Mouse (Mus musculus) forebrain, embryonic 11.5 days (tissue): ENCODE measurements around the gene Pcyt1a. TPM values are rescaled to one million over a fixed set of nuclear protein-coding genes. Genes with fewer than 3 reads are reported as not detected.
"Not testable (repeated sequence)": the region's sequence is repeated elsewhere in the genome, so short reads cannot be mapped to it uniquely, and the experiment has no call there.

Experiments
- ATAC-seq: fragments of 200-750 bp; cut with Nextera tagmentation; replicated peaks from 2 replicates; pipeline ENCODE4 v1.8.0; 2017; ENCODE audit warnings: moderate TSS enrichment; ENCODE audit not compliant: low FRiP score
- DNase-seq: peaks from one replicate; pipeline ENCODE4 v3.0.0-alpha.2; 2017; ENCODE audit warnings: low spot score
- H3K27ac ChIP-seq: fragments of 300-500 bp; sonication (generic); 2 replicates; pipeline ENCODE4 v1.5.1; 2014; ENCODE audit warnings: low read depth, low read length
- H3K27me3 ChIP-seq: fragments of 300-500 bp; sonication (generic); 2 replicates; pipeline ENCODE4 v1.6.1; 2014; ENCODE audit warnings: mild to moderate bottlenecking, low read length, mixed read lengths; ENCODE audit not compliant: control insufficient read depth, insufficient read depth
- H3K36me3 ChIP-seq: fragments of 300-500 bp; sonication (generic); 2 replicates; pipeline ENCODE4 v1.6.1; 2014; ENCODE audit warnings: mild to moderate bottlenecking, low read length, moderate library complexity, mixed read lengths; ENCODE audit not compliant: control insufficient read depth, insufficient read depth
- H3K4me1 ChIP-seq: fragments of 300-500 bp; sonication (generic); replicated peaks from 2 replicates; pipeline ENCODE4 v1.6.1; 2014; ENCODE audit warnings: low read length, mixed read lengths; ENCODE audit not compliant: control insufficient read depth, insufficient read depth
- H3K4me2 ChIP-seq: fragments of 300-500 bp; sonication (generic); 2 replicates; pipeline ENCODE4 v1.6.1; 2014; ENCODE audit warnings: low read depth, mild to moderate bottlenecking, low read length, moderate library complexity, mixed read lengths; ENCODE audit not compliant: severe bottlenecking
- H3K4me3 ChIP-seq: fragments of 300-500 bp; sonication (generic); 2 replicates; pipeline ENCODE4 v1.5.1; 2014; ENCODE audit warnings: low read depth, low read length
- H3K9ac ChIP-seq: fragments of 300-500 bp; sonication (generic); 2 replicates; pipeline ENCODE4 v1.6.1; 2014; ENCODE audit warnings: low read length
- H3K9me3 ChIP-seq: fragments of 300-500 bp; sonication (generic); 2 replicates; pipeline ENCODE4 v1.6.1; 2016; ENCODE audit warnings: low read length, mixed read lengths; ENCODE audit not compliant: control insufficient read depth
- WGBS: fragments of 180-500 bp; shearing (Covaris S2); extraction: QIAGEN DNeasy Blood & Tissue Kit; methylation state at CpG from one replicate; pipeline ENCODE4 v1.1.7; 2014; 5-methylcytosine and 5-hydroxymethylcytosine counted together
- polyA plus RNA-seq: library from polyadenylated mRNA; unstranded; fragments of >200 nt; fragmentation: Nextera tagmentation; extraction: Ambion mirVana; gene quantifications from 2 replicates; pipeline ENCODE4 v1.2.1, GENCODE M21; 2014

The Pcyt1a gene
- polyA plus RNA-seq, 1 experiment from 2014 or later, result 41.9 TPM

- no peak overlapping the region for H3K4me3 ChIP-seq
- ATAC-seq (no peak), DNase-seq (no peak)
- H3K27me3 ChIP-seq, result no peaks in the 10 kb centered on the region
- H3K4me2 ChIP-seq, result no peak overlapping the region
- no peaks in the 10 kb centered on the region for H3K9me3 ChIP-seq
- H3K36me3 ChIP-seq, result no peaks in the 10 kb centered on the region
- 90% methylated on average over 3 of the region's 3 CpGs for WGBS
- no peaks in the 10 kb centered on the region for H3K4me1 ChIP-seq
- H3K9ac ChIP-seq, result no peak overlapping the region
- no peak overlapping the region for H3K27ac ChIP-seq
Observed at GRCm38 (mm10) chr16:32488939-32489338, 58.2 kb downstream of the Pcyt1a start.

GRCm38 (mm10) chr16:32494371-32494770, 63.6 kb downstream of the Pcyt1a start:
- not testable (repeated sequence) for H3K9ac ChIP-seq, H3K36me3 ChIP-seq, H3K9me3 ChIP-seq, DNase-seq, H3K4me3 ChIP-seq, ATAC-seq, H3K4me1 ChIP-seq, H3K27ac ChIP-seq, H3K27me3 ChIP-seq, H3K4me2 ChIP-seq
- WGBS, result 80% methylated on average over 6 of the region's 6 CpGs

- DNase-seq (no peak), ATAC-seq (no peak)
- 84% methylated on average over 3 of the region's 3 CpGs for WGBS
- H3K27ac ChIP-seq, result no peak within 1 kb of the TSS
- H3K27me3 ChIP-seq, result no peaks in the 10 kb centered on the region
- no peak within 1 kb of the TSS for H3K4me2 ChIP-seq
- H3K9ac ChIP-seq, result no peak within 1 kb of the TSS
- H3K9me3 ChIP-seq, result no peaks in the 10 kb centered on the region
- no peaks in the 10 kb centered on the region for H3K4me1 ChIP-seq
- no peaks in the 10 kb centered on the region for H3K36me3 ChIP-seq
- H3K4me3 ChIP-seq, result no peak within 1 kb of the TSS
Observed at GRCm38 (mm10) chr16:32495965-32496364, 65.2 kb downstream of the Pcyt1a start, which contains the start of gene Zdhhc19. Gene Zdhhc19, plus strand, starts transcription at chr16:32496265.

- Histone ChIP-seq H3K36me3 (no peaks in the 10 kb centered on the region), H3K27me3 (no peaks in the 10 kb centered on the region), H3K9me3 (no peaks in the 10 kb centered on the region), H3K4me3 (no peak overlapping the region), H3K4me1 (no peaks in the 10 kb centered on the region), H3K4me2 (no peak overlapping the region), H3K9ac (no peak overlapping the region; the same call in 1 of the 2 replicates), H3K27ac (no peak overlapping the region)
- DNase-seq, result no peak
- 68% methylated on average over 13 of the region's 13 CpGs for WGBS
- no peak for ATAC-seq
Observed at GRCm38 (mm10) chr16:32498996-32499395, 68.3 kb downstream of the Pcyt1a start.

- peak; percentile 93 for ATAC-seq
- H3K9me3 ChIP-seq, result no peaks in the 10 kb centered on the region
- H3K4me2 ChIP-seq, result peak overlapping the region; percentile 71
- peak overlapping the region; percentile 68 for H3K9ac ChIP-seq
- H3K4me3 ChIP-seq, result peak overlapping the region; percentile 29
- H3K36me3 ChIP-seq, result no peaks in the 10 kb centered on the region
- peak; percentile 96 for DNase-seq
- H3K27ac ChIP-seq, result no peak overlapping the region
- WGBS, result 11% methylated on average over 22 of the region's 22 CpGs
- H3K4me1 ChIP-seq, result no peaks in the 10 kb centered on the region
- H3K27me3 ChIP-seq, result no peaks in the 10 kb centered on the region
Observed at GRCm38 (mm10) chr16:32499430-32500037, 68.8 kb downstream of the Pcyt1a start.

GRCm38 (mm10) chr16:32501459-32501858, 70.7 kb downstream of the Pcyt1a start:
- Histone ChIP-seq H3K9ac (no peak overlapping the region), H3K4me2 (no peak overlapping the region), H3K4me3 (no peak overlapping the region), H3K27ac (no peak overlapping the region), H3K27me3 (no peaks in the 10 kb centered on the region), H3K4me1 (no peaks in the 10 kb centered on the region), H3K9me3 (no peaks in the 10 kb centered on the region), H3K36me3 (no peaks in the 10 kb centered on the region)
- ATAC-seq (no peak), DNase-seq (no peak)
- 74% methylated on average over 7 of the region's 7 CpGs for WGBS

- Histone ChIP-seq H3K27ac (no peak overlapping the region), H3K9me3 (no peaks in the 10 kb centered on the region), H3K9ac (no peak overlapping the region), H3K4me2 (no peak overlapping the region), H3K4me1 (no peaks in the 10 kb centered on the region), H3K4me3 (no peak overlapping the region), H3K27me3 (no peaks in the 10 kb centered on the region), H3K36me3 (no peaks in the 10 kb centered on the region)
- ATAC-seq (no peak), DNase-seq (no peak)
- 89% methylated on average over 12 of the region's 12 CpGs for WGBS
Observed at GRCm38 (mm10) chr16:32502621-32503335, 72.1 kb downstream of the Pcyt1a start.

- Histone ChIP-seq H3K36me3 (no peaks in the 10 kb centered on the region), H3K27ac (no peak overlapping the region), H3K27me3 (no peaks in the 10 kb centered on the region), H3K9me3 (no peaks in the 10 kb centered on the region), H3K9ac (no peak overlapping the region), H3K4me1 (no peaks in the 10 kb centered on the region), H3K4me3 (no peak overlapping the region), H3K4me2 (no peak overlapping the region)
- ATAC-seq (no peak), DNase-seq (no peak)
- WGBS, result 74% methylated on average over 6 of the region's 6 CpGs
Observed at GRCm38 (mm10) chr16:32503633-32504032, 72.9 kb downstream of the Pcyt1a start.

- ATAC-seq, result no peak
- no peak overlapping the region for H3K9ac ChIP-seq
Observed at GRCm38 (mm10) chr16:32506298-32506697, 75.6 kb downstream of the Pcyt1a start.

More at GRCm38 (mm10) chr16:32506298-32506697, 75.6 kb downstream of the Pcyt1a start:
- 82% methylated on average over 8 of the region's 8 CpGs for WGBS
- no peak for DNase-seq
- Histone ChIP-seq H3K4me1 (peaks cover 2% of the 10 kb centered on the region; the same call in 1 of the 2 replicates), H3K36me3 (no peaks in the 10 kb centered on the region), H3K27me3 (no peaks in the 10 kb centered on the region), H3K4me2 (no peak overlapping the region), H3K4me3 (no peak overlapping the region), H3K9me3 (no peaks in the 10 kb centered on the region), H3K27ac (no peak overlapping the region)
